In genomic region chr14:115475234-115475633, GRCm38 (mm10) we compare ENCODE assay signal across 9 mouse cellular contexts.
DNase-seq lines count a peak whose midpoint lies in the region; ATAC-seq and TF ChIP-seq lines count a peak whose summit lies in the region.
"Had no signal": no experiment of that assay in that cellular context is flagged by ENCODE, and none has a peak within 500 bp of the region (broad histone marks: within the 10 kb centered on the region; RNA-seq: fewer than 3 reads in every experiment).

No protein-coding gene starts in this region.

- 48% methylated on average over 4 of the region's 4 CpGs for WGBS in midbrain, embryonic 13.5 days

- no peak overlapping the region for H3K4me3 ChIP-seq in midbrain, embryonic 13.5 days (replicated peaks)
- H3K4me3 ChIP-seq: embryonic facial prominence, embryonic 12.5 days had no signal

- H3K27ac ChIP-seq in midbrain, embryonic 13.5 days: no peak overlapping the region
- H3K27ac ChIP-seq: embryonic facial prominence, embryonic 12.5 days had no signal

- ATAC-seq in midbrain, embryonic 13.5 days: peak; percentile 24; the same call in 1 of the 2 replicates

- no peaks in the 10 kb centered on the region for H3K36me3 ChIP-seq in midbrain, embryonic 13.5 days
- H3K36me3 ChIP-seq: embryonic facial prominence, embryonic 12.5 days had no signal

- H3K4me2 ChIP-seq in midbrain, embryonic 13.5 days (replicated peaks): no peak overlapping the region
- H3K4me2 ChIP-seq: embryonic facial prominence, embryonic 12.5 days had no signal

- H3K9ac ChIP-seq in midbrain, embryonic 13.5 days (replicated peaks): no peak overlapping the region
- H3K9ac ChIP-seq: embryonic facial prominence, embryonic 12.5 days had no signal

- peak; percentile 67; the same call in 1 of the 2 replicates for TF ChIP-seq CTCF in brain, embryonic 14.5 days (IDR thresholded peaks at IDR 0.05; ENCODE audit: borderline replicate concordance, extremely low read depth, insufficient read depth, insufficient read length)

- TF ChIP-seq POLR2A in brain, embryonic 14.5 days (IDR thresholded peaks at IDR 0.05; ENCODE audit: borderline replicate concordance, extremely low read depth, insufficient read depth, insufficient read length, poor library complexity, severe bottlenecking): no peak

- H3K9me3 ChIP-seq in midbrain, embryonic 13.5 days: no peaks in the 10 kb centered on the region
- H3K9me3 ChIP-seq: embryonic facial prominence, embryonic 12.5 days had no signal

- DNase-seq in ovary, postnatal 14 days (ENCODE audit: low spot score): peak; percentile 6
- DNase-seq in ovary, adult 18-20 months (ENCODE audit: low spot score): no peak
- peak; percentile 78 for DNase-seq in brain, embryonic 14.5 days (ENCODE audit: low read depth)
- DNase-seq in frontal cortex, postnatal 14 days (ENCODE audit: low spot score in 2 of 2): peak; percentile 37 to 54
- DNase-seq in layer of hippocampus, adult 9-11 months: peak; percentile 23
- DNase-seq in gastrocnemius, adult 8-10 months (ENCODE audit: low spot score in 2 of 2): no peak
- no peak for DNase-seq in natural killer cell, adult 2 months (ENCODE audit: low spot score in 2 of 2)

- no peaks in the 10 kb centered on the region for H3K4me1 ChIP-seq in midbrain, embryonic 13.5 days (replicated peaks)
- H3K4me1 ChIP-seq: embryonic facial prominence, embryonic 12.5 days had no signal

- H3K27me3 ChIP-seq in midbrain, embryonic 13.5 days: no peaks in the 10 kb centered on the region
- H3K27me3 ChIP-seq: embryonic facial prominence, embryonic 12.5 days had no signal

Comparison
In these comparisons a context has a peak if more than half of its experiments do, and no peak if none do; other contexts are left out.
1. DNase-seq: peak in ovary, postnatal 14 days (single experiment), brain, embryonic 14.5 days (single experiment), frontal cortex, postnatal 14 days (2 of 2) and layer of hippocampus, adult 9-11 months (single experiment); none in ovary, adult 18-20 months (single experiment), gastrocnemius, adult 8-10 months (0 of 2) and natural killer cell, adult 2 months (0 of 2).